Mouse (Mus musculus): ENCODE data around the gene Gm45837. TPM values are rescaled to one million over a fixed set of nuclear protein-coding genes. Genes with fewer than 3 reads are reported as not detected.

Gene Gm45837
- not detected for total RNA-seq (2021)
- long read RNA-seq, experiment 1, partial matches to known transcripts = 2 of 22 reads
- long read RNA-seq, experiment 1, other reads (novel, unspliced or antisense) = 20 of 22 reads
- long read RNA-seq, experiment 2, partial matches to known transcripts = 80 of 118 reads
- long read RNA-seq, experiment 2, other reads (novel, unspliced or antisense) = 38 of 118 reads

GRCm38 (mm10) chr7:101410267-101410936 lies at the start of gene Gm45837:
TSS of gene Gm45837 (plus strand) at chr7:101410886.
- DNase-seq (ENCODE audit: low spot score in 2 of 2) = no peak

GRCm38 (mm10) chr7:101361021-101361420 lies 49.7 kb upstream of the Gm45837 start:
- no peak for DNase-seq (ENCODE audit: low spot score in 2 of 2)

DNA sequence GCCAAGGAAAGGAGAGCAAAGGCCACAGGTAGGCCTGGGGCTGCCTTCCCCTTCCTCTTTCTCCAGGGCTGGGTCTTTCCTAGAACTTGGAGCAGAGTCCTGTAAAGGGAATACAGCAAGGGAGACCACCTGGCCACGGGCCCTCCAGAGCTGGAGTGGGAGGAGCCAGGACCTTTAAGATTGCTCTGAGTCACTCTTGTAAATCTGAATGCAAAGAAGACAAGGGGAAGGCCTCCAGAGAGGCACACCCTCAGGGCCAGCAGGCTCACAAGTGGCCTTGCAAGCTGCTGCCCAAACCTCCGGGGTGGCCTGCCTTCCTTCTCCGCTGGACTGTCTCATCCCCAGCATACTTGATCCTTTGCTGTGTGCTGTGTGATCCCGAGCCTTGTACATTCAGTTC lies 48.9 kb upstream of the Gm45837 start:
- no peak for DNase-seq (ENCODE audit: low spot score in 2 of 2)

DNA sequence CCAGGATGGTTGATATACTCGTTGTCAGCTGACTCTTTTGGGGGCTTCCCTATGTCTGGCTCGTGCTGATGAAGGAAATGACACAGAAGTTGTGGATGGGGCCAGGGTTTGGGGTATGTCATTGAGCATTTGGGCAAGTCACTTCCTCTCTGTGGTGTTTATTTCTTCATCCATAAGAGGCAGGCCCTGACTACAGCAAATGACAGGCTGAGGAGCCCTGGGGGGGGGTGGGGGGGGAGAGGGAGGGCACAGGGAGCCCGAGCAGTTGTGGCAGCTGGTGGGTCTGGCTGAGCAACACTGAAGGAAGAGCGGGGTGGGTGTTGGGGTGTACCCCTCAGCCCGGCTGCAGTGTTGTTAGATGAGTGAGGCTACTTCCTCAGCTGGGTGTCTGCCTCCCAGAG lies 47.9 kb upstream of the Gm45837 start:
- DNase-seq (ENCODE audit: low spot score in 2 of 2) = no peak

GRCm38 (mm10) chr7:101363914-101364313 lies 46.8 kb upstream of the Gm45837 start:
- no peak for DNase-seq (ENCODE audit: low spot score in 2 of 2)

DNA sequence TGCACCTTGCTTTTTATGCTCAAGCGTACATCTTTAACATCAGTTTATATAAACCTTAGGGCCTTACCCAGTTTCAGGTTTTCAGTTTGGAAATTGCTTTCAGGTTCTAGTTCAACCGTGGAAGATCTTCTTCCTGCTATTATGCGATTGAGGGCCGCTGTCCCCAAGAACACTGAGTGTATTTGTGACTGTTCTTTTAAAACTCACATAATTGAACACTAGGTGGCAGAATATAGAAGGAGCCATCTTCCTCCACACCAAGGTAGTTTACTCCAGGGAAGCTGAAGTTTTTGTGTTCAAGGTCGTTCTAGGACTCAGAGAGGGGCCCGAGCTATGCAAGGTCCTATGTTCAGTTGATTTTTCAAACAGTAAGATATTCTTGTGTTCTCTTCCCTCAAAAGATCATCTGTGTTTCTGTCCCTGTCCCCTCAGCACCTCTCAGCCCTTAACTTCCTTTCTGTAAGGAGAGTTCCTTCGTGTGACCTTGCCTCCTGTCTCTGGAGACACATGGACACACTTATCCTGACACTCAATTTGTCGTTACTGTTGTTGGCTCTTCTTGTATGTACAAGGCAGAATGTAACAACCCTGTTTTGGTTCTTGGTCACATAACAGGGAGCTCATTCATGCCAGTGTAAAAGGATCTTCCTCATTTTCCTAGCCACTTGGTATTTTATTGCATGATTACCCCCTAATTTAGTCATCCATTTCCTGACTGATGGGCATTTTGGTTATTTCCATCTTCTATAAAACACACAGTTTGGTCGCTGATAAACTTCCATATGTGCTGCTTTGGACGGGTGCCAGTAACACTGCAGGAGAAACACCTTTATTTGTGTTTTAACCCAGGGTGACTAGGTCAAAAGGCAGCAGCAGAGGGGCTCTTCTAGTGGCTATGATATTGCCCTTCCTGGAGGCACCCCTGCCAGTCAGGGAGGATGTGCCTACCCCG lies 42.5 kb upstream of the Gm45837 start:
- no peak for DNase-seq (ENCODE audit: low spot score in 2 of 2)

DNA sequence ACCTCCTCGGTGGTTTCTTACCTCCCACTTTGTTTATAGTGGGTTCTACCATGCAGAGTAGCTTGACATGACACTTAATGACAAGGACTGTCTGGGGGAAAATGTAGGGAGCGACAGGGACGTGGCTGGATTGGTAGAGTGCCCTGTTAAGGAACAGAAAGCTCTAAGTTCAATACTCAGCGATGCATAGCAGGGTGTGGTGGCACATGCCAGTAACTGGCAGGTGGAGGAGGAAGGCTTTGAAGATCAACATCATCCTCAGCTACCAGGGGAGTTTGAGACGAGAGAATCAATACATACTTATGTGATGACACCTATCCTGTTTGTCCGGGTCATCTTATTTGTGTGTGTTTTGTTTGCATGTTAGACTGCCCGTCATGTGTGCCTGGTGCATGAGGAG lies 41.0 kb upstream of the Gm45837 start:
- no peak for DNase-seq (ENCODE audit: low spot score in 2 of 2)

- DNase-seq (ENCODE audit: low spot score in 2 of 2) = no peak
These were observed 37.6 kb upstream of the Gm45837 start for GRCm38 (mm10) chr7:101373082-101373481.

DNA sequence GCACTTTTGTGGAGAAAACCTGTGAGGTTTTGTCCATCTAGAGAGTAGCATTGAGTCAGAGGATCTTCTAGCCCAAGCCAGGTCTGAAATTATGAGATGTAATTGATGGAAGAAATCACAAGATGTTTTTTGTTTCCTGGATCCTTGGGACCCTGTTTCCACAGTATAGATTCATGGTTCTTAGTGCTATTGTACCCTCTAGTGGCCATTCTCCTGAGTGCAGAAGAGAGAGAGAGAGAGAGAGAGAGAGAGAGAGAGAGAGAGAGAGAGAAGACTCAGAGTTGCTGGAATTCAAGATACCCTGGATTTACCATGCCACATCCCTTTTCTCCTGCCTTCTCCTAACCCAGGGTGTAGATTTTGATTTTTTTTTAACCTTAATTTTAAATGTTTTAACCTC lies 36.5 kb upstream of the Gm45837 start:
- DNase-seq (ENCODE audit: low spot score in 2 of 2) = no peak

DNA sequence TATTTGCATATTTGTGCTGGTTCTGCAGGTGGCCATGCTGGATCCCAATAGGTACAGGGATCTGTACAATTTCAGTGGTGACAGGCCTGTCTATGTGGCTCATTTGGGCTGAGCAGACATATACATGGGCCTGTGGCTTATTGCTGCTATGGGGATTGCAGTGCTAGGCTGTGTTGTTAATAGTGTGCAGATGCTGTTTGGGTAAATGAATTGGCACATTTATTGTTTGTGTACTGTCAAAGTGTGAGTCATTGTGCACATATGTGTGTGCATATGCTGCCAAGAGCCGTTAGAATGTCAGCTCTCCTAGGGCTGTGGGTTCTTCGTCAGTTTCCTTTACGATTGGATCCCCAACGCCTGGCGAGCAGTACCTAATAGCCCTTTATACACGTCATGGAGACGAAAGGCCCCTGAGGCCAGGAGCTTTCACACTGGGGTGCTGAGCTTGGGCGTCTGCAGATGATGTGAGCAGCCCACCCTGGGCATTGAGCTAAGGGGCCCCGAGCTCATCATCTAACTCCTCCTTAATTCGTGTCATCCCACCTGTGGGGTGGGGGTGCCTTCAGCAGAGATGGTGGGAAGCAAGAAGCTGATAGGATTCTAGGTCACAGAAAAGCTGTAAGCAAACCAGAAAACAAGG lies 33.9 kb upstream of the Gm45837 start:
- no peak for DNase-seq (ENCODE audit: low spot score in 2 of 2)

GRCm38 (mm10) chr7:101377741-101378262 lies 32.9 kb upstream of the Gm45837 start:
- DNase-seq (ENCODE audit: low spot score in 2 of 2) = peak in 1 of 2 experiments; percentile 65

- no peak for DNase-seq (ENCODE audit: low spot score in 2 of 2)
These were observed 32.4 kb upstream of the Gm45837 start for GRCm38 (mm10) chr7:101378285-101378684.

DNA sequence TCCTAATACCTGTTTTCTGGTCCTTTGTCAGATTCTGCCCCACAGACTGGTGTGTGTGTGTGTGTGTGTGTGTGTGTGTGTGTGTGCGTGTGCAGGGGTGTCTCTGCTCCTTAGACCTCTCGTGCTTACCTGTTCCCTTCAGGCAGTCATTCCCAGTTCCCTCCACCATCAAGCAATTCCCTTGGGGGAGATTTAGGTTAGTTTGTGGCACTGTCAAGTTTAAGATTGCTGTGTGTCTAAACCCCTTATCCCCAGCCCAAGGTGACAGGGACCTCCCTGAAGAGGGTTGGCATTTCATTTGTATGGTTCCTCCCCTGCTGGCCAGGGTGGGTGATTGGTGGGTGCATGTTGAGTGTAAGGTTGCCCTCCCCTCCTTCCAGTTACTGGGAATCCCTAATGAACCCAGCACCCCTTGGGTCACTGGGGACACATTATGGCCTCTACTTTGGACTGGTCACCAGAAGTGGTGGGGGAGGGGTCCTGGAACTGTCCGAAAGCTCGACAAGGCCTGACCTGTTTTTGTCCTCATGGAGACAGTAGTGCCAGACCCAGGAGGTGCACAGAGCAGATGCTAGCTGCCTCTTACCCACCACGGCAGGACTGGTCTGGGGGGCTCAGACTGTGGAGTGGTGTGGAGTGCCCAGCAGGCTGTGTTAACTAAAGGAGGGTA lies 31.8 kb upstream of the Gm45837 start:
- DNase-seq (ENCODE audit: low spot score in 2 of 2) = no peak

GRCm38 (mm10) chr7:101379732-101380131 lies 31.0 kb upstream of the Gm45837 start:
- no peak for DNase-seq (ENCODE audit: low spot score in 2 of 2)

DNA sequence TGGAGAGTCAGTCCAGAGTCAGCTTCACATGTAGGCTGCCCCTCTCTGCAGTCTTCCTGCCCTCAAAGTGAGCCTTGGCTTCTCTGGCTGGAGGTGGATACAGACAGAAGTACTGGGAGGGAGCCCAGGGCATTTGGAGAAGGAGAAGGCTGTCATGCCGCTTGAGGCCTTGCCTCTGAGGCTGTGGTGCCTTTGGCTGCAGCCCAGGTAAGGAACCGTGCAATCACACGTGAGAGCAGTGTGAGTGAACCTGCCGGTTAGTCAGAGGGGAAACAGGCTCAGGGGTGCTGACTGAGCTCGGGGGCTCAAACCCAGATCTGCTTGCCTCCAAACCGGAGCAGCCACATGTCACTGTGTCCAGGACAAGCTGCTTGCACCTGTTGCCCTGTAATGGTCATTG lies 29.2 kb upstream of the Gm45837 start:
- no peak for DNase-seq (ENCODE audit: low spot score in 2 of 2)

DNA sequence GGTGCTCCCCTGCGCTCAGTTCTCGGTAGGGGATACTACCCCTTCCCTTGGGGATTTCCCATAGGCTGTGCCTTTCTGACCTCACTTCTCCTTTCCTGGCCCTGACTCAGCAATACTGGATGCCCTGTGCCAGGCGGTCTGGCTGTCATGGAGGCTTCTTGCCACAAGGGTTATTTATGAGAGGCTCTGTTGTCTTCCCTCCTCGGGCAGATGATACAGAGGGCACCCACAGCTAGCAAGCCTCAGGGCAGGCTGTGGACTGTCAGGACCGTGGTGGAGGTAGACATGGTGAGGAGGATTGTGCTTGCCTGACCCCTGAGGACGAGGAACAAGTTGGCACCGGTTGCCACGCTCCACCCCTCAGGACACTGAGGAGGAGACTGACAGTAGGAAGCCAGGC lies 28.3 kb upstream of the Gm45837 start:
- no peak for DNase-seq (ENCODE audit: low spot score in 2 of 2)

DNA sequence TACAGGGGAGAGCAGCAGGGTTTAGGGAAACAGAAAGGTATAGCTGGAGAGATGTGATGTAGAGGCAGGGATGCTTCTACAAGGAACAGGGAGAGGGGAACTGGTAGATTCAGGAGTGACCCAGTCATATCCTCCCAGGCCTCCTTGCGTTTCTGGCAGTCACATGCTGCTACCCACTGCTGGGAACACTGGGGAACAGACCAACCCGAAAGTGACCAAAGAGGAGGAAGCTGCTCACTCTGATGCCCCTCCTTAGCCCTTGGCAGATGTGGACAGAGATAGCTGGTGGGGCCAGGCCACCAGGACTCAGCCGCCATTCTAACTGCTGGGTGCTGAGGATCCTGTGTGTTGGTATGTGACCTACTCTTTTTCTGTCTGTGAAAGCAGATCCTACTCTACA lies 26.9 kb upstream of the Gm45837 start:
- no peak for DNase-seq (ENCODE audit: low spot score in 2 of 2)

DNA sequence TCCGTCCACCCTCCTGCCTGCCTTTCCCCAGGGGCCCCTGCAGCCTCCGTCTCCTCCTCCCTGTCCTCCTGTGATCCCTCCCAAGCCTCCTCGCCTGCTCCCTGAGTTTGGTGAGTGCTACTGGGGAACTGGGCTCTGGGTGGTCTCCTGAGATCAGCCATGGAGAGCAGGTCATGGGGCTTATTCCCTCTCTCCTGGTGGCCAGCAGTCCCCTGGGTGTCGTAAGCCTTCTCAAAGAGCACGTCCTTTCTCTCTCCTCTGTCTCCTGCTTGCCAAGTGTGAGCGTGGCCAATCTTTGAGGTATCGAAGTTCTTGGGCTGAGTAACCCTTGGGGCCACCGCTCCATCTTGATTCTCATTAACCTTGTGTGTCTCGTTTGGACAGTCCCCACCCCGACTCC lies 25.8 kb upstream of the Gm45837 start:
- DNase-seq (ENCODE audit: low spot score in 2 of 2) = no peak

DNA sequence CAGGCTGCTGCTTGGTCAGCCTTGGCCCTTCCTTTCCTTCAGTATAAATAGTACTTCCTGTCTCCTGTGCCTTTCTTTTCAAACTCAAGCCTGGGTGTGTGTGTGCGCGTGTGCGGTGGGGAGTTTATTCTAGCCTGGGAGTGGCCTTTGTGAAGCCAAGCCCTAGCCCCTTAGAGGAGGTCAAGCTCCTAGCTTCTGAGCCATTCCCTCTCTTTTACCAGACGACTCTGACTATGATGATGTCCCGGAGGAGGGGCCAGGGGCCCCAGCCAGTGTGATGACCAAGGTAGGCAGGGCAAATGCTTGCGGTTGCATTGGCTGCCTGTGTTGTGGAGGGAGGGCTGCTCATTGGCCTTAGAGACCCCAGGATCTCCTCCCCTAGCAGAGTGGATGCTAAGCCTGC lies 25.4 kb upstream of the Gm45837 start:
- no peak for DNase-seq (ENCODE audit: low spot score in 2 of 2)

DNA sequence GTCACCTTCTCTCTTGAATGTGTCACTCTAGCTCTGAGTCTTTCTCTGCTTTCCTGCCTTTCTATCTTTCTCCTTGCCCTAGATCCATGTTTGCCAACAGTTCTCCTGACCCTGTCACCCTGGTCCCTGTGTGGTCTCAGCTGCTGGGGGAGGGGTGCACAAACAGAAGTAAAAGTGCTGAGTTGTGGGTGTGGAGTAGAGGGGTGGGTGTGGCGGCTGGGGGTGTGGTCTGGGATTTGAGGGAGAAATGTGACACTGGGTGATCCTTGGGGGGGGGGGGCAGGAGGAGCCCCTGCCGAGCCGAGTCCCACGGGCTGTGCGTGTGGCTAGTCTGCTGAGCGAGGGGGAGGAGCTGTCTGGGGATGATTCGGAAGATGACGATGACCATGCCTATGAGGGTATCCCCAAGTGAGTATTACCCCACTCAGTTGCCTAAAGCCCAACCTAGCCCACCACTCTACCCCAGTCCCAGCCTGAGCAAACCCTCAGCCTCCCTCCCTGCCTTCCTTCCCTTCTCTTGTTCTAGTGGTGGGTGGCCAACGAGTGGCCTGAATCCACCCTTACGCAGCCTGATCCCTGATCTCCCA lies 24.7 kb upstream of the Gm45837 start:
- no peak for DNase-seq (ENCODE audit: low spot score in 2 of 2)

Measured in gastrocnemius, postnatal 4 days (tissue).